Mouse (Mus musculus): ENCODE results near the gene Fmod.

Fmod gene

GRCm38 (mm10) chr1:134065241-134065809 lies 28.3 kb downstream of the Fmod start:
- H3K4me3 ChIP-seq (replicated peaks; ENCODE audit: low read length), result no peak overlapping the region
- H3K27me3 ChIP-seq (ENCODE audit: insufficient read depth, low read length), result peaks cover 41% of the 10 kb centered on the region
- no peaks in the 10 kb centered on the region for H3K36me3 ChIP-seq (ENCODE audit: insufficient read depth, low read length)
- TF ChIP-seq POU5F1 (IDR thresholded peaks at IDR 0.05; ENCODE audit: borderline replicate concordance, low read length) (no peak), NANOG (IDR thresholded peaks at IDR 0.05; ENCODE audit: borderline replicate concordance, low read length) (no peak), CTCF (conservative IDR thresholded peaks at IDR 0.05; ENCODE audit: low read length) (no peak)
- no peaks in the 10 kb centered on the region for H3K9me3 ChIP-seq (ENCODE audit: low read length)
- peaks cover 67% of the 10 kb centered on the region for H3K4me1 ChIP-seq (replicated peaks; ENCODE audit: low read depth, low read length)

GRCm38 (mm10) chr1:134066554-134066953 lies 29.5 kb downstream of the Fmod start:
- TF ChIP-seq NANOG (IDR thresholded peaks at IDR 0.05; ENCODE audit: borderline replicate concordance, low read length) (no peak), CTCF (conservative IDR thresholded peaks at IDR 0.05; ENCODE audit: low read length) (no peak), POU5F1 (IDR thresholded peaks at IDR 0.05; ENCODE audit: borderline replicate concordance, low read length) (no peak)
- Histone ChIP-seq H3K36me3 (ENCODE audit: insufficient read depth, low read length) (no peaks in the 10 kb centered on the region), H3K4me3 (replicated peaks; ENCODE audit: low read length) (no peak overlapping the region), H3K4me1 (replicated peaks; ENCODE audit: low read depth, low read length) (peaks cover 67% of the 10 kb centered on the region), H3K9me3 (ENCODE audit: low read length) (no peaks in the 10 kb centered on the region), H3K27me3 (ENCODE audit: insufficient read depth, low read length) (peaks cover 36% of the 10 kb centered on the region)

- H3K27me3 ChIP-seq (ENCODE audit: insufficient read depth, low read length), result peaks cover 34% of the 10 kb centered on the region
- H3K9me3 ChIP-seq (ENCODE audit: low read length), result no peaks in the 10 kb centered on the region
- TF ChIP-seq CTCF (conservative IDR thresholded peaks at IDR 0.05; ENCODE audit: low read length), result no peak
- TF ChIP-seq POU5F1 (IDR thresholded peaks at IDR 0.05; ENCODE audit: borderline replicate concordance, low read length), result no peak
- no peak for TF ChIP-seq NANOG (IDR thresholded peaks at IDR 0.05; ENCODE audit: borderline replicate concordance, low read length)
- no peaks in the 10 kb centered on the region for H3K36me3 ChIP-seq (ENCODE audit: insufficient read depth, low read length)
- peaks cover 65% of the 10 kb centered on the region for H3K4me1 ChIP-seq (replicated peaks; ENCODE audit: low read depth, low read length)
- H3K4me3 ChIP-seq (replicated peaks; ENCODE audit: low read length), result no peak overlapping the region
These were observed 30.1 kb downstream of the Fmod start for GRCm38 (mm10) chr1:134067143-134067619.

- H3K9me3 ChIP-seq (ENCODE audit: low read length), result no peaks in the 10 kb centered on the region
- TF ChIP-seq POU5F1 (IDR thresholded peaks at IDR 0.05; ENCODE audit: borderline replicate concordance, low read length), result no peak
- no peak for TF ChIP-seq CTCF (conservative IDR thresholded peaks at IDR 0.05; ENCODE audit: low read length)
- TF ChIP-seq NANOG (IDR thresholded peaks at IDR 0.05; ENCODE audit: borderline replicate concordance, low read length), result no peak
- peaks cover 12% of the 10 kb centered on the region for H3K36me3 ChIP-seq (ENCODE audit: insufficient read depth, low read length)
- H3K4me3 ChIP-seq (replicated peaks; ENCODE audit: low read length), result peak overlapping the region; percentile 11; the same call in 1 of the 2 replicates
- peaks cover 35% of the 10 kb centered on the region for H3K4me1 ChIP-seq (replicated peaks; ENCODE audit: low read depth, low read length)
- peaks cover 32% of the 10 kb centered on the region for H3K27me3 ChIP-seq (ENCODE audit: insufficient read depth, low read length)
These were observed 33.1 kb downstream of the Fmod start for GRCm38 (mm10) chr1:134070099-134070669.

GRCm38 (mm10) chr1:134071411-134072018 lies 34.5 kb downstream of the Fmod start:
- Histone ChIP-seq H3K4me3 (replicated peaks; ENCODE audit: low read length) (no peak overlapping the region), H3K4me1 (replicated peaks; ENCODE audit: low read depth, low read length) (peaks cover 42% of the 10 kb centered on the region), H3K36me3 (ENCODE audit: insufficient read depth, low read length) (peaks cover 26% of the 10 kb centered on the region), H3K27me3 (ENCODE audit: insufficient read depth, low read length) (peaks cover 32% of the 10 kb centered on the region), H3K9me3 (ENCODE audit: low read length) (no peaks in the 10 kb centered on the region)
- TF ChIP-seq POU5F1 (IDR thresholded peaks at IDR 0.05; ENCODE audit: borderline replicate concordance, low read length) (no peak), CTCF (conservative IDR thresholded peaks at IDR 0.05; ENCODE audit: low read length) (no peak), NANOG (IDR thresholded peaks at IDR 0.05; ENCODE audit: borderline replicate concordance, low read length) (no peak)

GRCm38 (mm10) chr1:134073061-134073564 lies 36.1 kb downstream of the Fmod start:
- peaks cover 41% of the 10 kb centered on the region for H3K36me3 ChIP-seq (ENCODE audit: insufficient read depth, low read length)
- peaks cover 28% of the 10 kb centered on the region for H3K27me3 ChIP-seq (ENCODE audit: insufficient read depth, low read length)
- no peaks in the 10 kb centered on the region for H3K9me3 ChIP-seq (ENCODE audit: low read length)
- no peak overlapping the region for H3K4me3 ChIP-seq (replicated peaks; ENCODE audit: low read length)
- TF ChIP-seq NANOG (IDR thresholded peaks at IDR 0.05; ENCODE audit: borderline replicate concordance, low read length), result no peak
- no peak for TF ChIP-seq POU5F1 (IDR thresholded peaks at IDR 0.05; ENCODE audit: borderline replicate concordance, low read length)
- no peak for TF ChIP-seq CTCF (conservative IDR thresholded peaks at IDR 0.05; ENCODE audit: low read length)
- H3K4me1 ChIP-seq (replicated peaks; ENCODE audit: low read depth, low read length), result peaks cover 49% of the 10 kb centered on the region

- no peak for TF ChIP-seq POU5F1 (IDR thresholded peaks at IDR 0.05; ENCODE audit: borderline replicate concordance, low read length)
- no peak for TF ChIP-seq NANOG (IDR thresholded peaks at IDR 0.05; ENCODE audit: borderline replicate concordance, low read length)
- no peak for TF ChIP-seq CTCF (conservative IDR thresholded peaks at IDR 0.05; ENCODE audit: low read length)
- Histone ChIP-seq H3K4me1 (replicated peaks; ENCODE audit: low read depth, low read length) (peaks cover 53% of the 10 kb centered on the region), H3K27me3 (ENCODE audit: insufficient read depth, low read length) (peaks cover 31% of the 10 kb centered on the region), H3K9me3 (ENCODE audit: low read length) (no peaks in the 10 kb centered on the region), H3K4me3 (replicated peaks; ENCODE audit: low read length) (no peak overlapping the region), H3K36me3 (ENCODE audit: insufficient read depth, low read length) (peaks cover 42% of the 10 kb centered on the region)
These were observed 36.6 kb downstream of the Fmod start for GRCm38 (mm10) chr1:134073658-134074057.

GRCm38 (mm10) chr1:134074184-134074583 lies 37.1 kb downstream of the Fmod start:
- Histone ChIP-seq H3K4me1 (replicated peaks; ENCODE audit: low read depth, low read length) (peaks cover 53% of the 10 kb centered on the region), H3K36me3 (ENCODE audit: insufficient read depth, low read length) (peaks cover 42% of the 10 kb centered on the region), H3K4me3 (replicated peaks; ENCODE audit: low read length) (no peak overlapping the region), H3K27me3 (ENCODE audit: insufficient read depth, low read length) (peaks cover 31% of the 10 kb centered on the region), H3K9me3 (ENCODE audit: low read length) (no peaks in the 10 kb centered on the region)
- no peak for TF ChIP-seq POU5F1 (IDR thresholded peaks at IDR 0.05; ENCODE audit: borderline replicate concordance, low read length)
- TF ChIP-seq CTCF (conservative IDR thresholded peaks at IDR 0.05; ENCODE audit: low read length), result no peak
- no peak for TF ChIP-seq NANOG (IDR thresholded peaks at IDR 0.05; ENCODE audit: borderline replicate concordance, low read length)
